Mouse (Mus musculus) neutrophil, adult 59 days (primary cell): ENCODE data around the gene Gsc. TPM values are rescaled to one million over a fixed set of nuclear protein-coding genes. Genes with fewer than 3 reads are reported as not detected.

Experiments
- total RNA-seq, 2 experiments: library from RNA; stranded (reverse); gene quantifications; 1 replicate in 1 of 2; 2 replicates in 1 of 2; pipeline ENCODE4 v1.2.4; 2023

The Gsc gene
- total RNA-seq, result not detected

DNA sequence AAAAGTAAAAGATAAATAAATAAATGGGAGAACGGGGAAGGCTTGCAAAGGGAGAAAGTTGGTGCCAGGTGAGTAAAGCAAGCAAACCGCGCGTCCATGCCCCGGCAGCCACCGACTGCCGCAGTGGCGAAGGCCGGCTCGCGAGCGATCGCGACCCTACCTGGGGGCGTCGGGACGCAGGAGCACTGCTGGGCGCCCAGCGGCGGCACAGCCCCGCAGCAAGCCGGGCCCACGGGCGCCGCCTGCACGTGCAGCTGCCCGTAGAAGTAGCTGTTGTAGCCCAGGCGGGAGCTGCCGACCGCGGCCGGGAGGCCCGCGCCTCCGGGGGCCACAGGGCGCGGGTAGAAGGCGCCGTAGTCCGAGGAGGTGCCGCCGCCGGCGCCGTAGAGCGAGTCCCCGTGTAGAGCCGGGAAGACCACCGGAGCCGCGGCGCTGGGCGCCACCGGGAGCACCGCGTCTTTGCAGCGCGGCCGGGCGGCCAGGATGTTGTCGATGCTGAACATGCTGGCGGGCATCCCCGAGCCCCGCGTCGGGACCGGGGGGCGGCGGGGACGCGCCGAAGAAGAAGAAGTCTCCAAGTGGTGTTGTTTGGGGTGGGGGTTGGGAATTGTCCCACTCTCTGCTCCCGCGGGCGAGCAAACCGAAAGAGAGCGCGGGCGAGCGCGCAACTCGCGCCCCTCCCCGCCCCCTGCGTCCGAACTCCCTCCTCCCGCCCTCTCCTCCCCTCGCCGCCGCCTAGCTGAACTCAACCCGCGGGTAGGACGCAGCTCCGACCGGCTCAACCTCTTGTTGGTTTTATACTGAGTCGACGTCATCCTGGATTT is at the start of gene Gsc:
Gene Gsc, minus strand, starts transcription at position 730 of the 824 bp plus-strand sequence.

Other genes starting within 250 kb of the Gsc start
- gene Serpina3g, start 237.1 kb downstream of the Gsc start, total RNA-seq, result 1 to 10 TPM in 1 of 2 experiments, under 1 TPM in 1; 0.60 to 4.0 TPM
- not detected for gene Serpina3i, start 210.2 kb downstream of the Gsc start, total RNA-seq
- gene Serpina3j, start 158.8 kb downstream of the Gsc start, total RNA-seq, result not detected
- not detected for gene Serpina3k, start 134.8 kb downstream of the Gsc start, total RNA-seq
- gene Serpina3m, start 134.8 kb downstream of the Gsc start, total RNA-seq, result not detected
- gene Serpina3n, start 66.6 kb downstream of the Gsc start, total RNA-seq, result not detected